Mouse (Mus musculus) embryonic facial prominence, embryonic 13.5 days (tissue): ENCODE results near the gene Nxpe5. TPM values are rescaled to one million over a fixed set of nuclear protein-coding genes. Genes with fewer than 3 reads are reported as not detected.

Experiments
- ATAC-seq: fragments of 200-750 bp; cut with Nextera tagmentation; 2 replicates; pipeline ENCODE4 v1.8.0; 2017; ENCODE audit warnings: low read depth; ENCODE audit not compliant: insufficient number of reproducible peaks, insufficient read depth, low FRiP score, low TSS enrichment
- H3K27ac ChIP-seq: fragments of 300-500 bp; sonication (generic); 2 replicates; pipeline ENCODE4 v1.5.1; 2015; ENCODE audit warnings: moderate library complexity, mild to moderate bottlenecking, inconsistent platforms
- H3K27me3 ChIP-seq: fragments of 300-500 bp; sonication (generic); 2 replicates; pipeline ENCODE4 v1.6.1; 2015; ENCODE audit warnings: mild to moderate bottlenecking, inconsistent platforms
- H3K36me3 ChIP-seq: fragments of 300-500 bp; sonication (generic); 2 replicates; pipeline ENCODE4 v1.6.1; 2015; ENCODE audit warnings: mild to moderate bottlenecking, inconsistent platforms
- H3K4me1 ChIP-seq: fragments of 300-500 bp; sonication (generic); 2 replicates; pipeline ENCODE4 v1.6.1; 2015; ENCODE audit warnings: inconsistent platforms
- H3K4me2 ChIP-seq: fragments of 300-500 bp; sonication (generic); 2 replicates; pipeline ENCODE4 v1.6.1; 2015; ENCODE audit warnings: moderate library complexity, mild to moderate bottlenecking, inconsistent platforms
- H3K4me3 ChIP-seq: fragments of 300-500 bp; sonication (generic); 2 replicates; pipeline ENCODE4 v1.5.1; 2015; ENCODE audit warnings: mild to moderate bottlenecking, inconsistent platforms
- H3K9ac ChIP-seq: fragments of 300-500 bp; sonication (generic); 2 replicates; pipeline ENCODE4 v1.6.1; 2015; ENCODE audit warnings: mild to moderate bottlenecking, inconsistent platforms
- H3K9me3 ChIP-seq: fragments of 300-500 bp; sonication (generic); 2 replicates; pipeline ENCODE4 v1.6.1; 2016; ENCODE audit warnings: inconsistent platforms
- WGBS: fragments of 180-500 bp; shearing (Covaris S2); methylation state at CpG from one replicate; pipeline ENCODE4 v1.1.7; 2015; ENCODE audit warnings: mixed read lengths; 5-methylcytosine and 5-hydroxymethylcytosine counted together
- polyA plus RNA-seq: library from polyadenylated mRNA; unstranded; fragments of >200 nt; fragmentation: Nextera tagmentation; extraction: Ambion mirVana; gene quantifications from 2 replicates; pipeline ENCODE4 v1.2.1, GENCODE M21; 2015

Gene Nxpe5
- polyA plus RNA-seq, 1 experiment from 2014 or later: not detected

DNA sequence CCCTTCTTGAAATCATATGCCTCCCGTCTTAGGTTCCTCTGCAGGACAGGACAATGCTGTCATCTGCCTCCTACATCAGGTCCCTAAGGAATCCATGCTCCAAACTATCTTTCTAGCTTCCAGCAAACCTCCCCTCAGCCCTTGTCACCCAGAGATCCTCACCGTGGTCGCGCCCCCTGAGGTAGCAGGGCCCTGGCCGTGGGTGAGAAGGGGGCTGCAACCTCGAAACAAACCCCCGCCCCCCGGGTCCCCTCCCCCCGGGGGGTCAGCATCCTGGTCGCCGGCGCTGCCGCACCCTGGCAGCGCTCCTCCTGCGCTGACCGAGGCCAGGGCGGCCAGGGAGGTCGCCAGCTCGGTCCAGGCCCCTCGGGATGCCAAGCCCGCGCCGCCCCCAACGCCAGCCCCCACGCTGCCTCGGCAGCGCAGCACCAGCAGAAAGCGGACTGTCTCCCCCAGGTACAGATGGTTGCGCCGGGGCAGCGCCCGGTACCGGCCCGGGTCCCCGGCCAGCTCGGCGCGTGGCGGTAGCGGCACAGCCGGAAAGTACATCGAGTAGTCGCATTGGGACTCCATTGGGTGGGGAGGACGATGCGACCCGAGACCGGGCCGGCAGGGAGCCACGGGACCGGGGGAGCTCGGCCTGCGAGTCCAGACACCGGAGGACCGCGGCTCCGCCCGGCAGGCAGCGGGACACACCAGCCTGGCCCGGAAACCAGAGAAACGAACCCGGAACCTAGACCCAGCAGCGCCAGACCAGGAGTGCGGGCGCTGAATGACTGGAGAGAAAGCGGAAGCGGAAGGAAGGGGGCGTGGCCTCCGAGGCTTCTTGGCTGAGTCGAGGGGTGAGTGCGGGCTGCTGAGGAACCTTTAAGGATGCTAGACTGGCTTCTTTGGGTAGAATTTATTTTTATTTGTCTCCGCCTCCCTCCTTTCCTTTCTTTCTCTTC lies 37.8 kb downstream of the Nxpe5 start, which contains the start of gene BC037034:
Gene BC037034, minus strand, starts transcription at position 774 of the 947 bp plus-strand sequence.
- peak within 1 kb of the TSS; percentile 95 for H3K4me2 ChIP-seq
- WGBS: under 1% methylated on average over 65 of the region's 71 CpGs
- H3K4me1 ChIP-seq: peaks cover 29% of the 10 kb centered on the region
- no peaks in the 10 kb centered on the region for H3K9me3 ChIP-seq
- peaks cover 55% of the 10 kb centered on the region for H3K36me3 ChIP-seq
- peak within 1 kb of the TSS; percentile 76 for H3K27ac ChIP-seq
- H3K9ac ChIP-seq: peak within 1 kb of the TSS; percentile 92
- H3K4me3 ChIP-seq: peak within 1 kb of the TSS; percentile 88
- H3K27me3 ChIP-seq: no peaks in the 10 kb centered on the region
- peak; percentile 73; the same call in 1 of the 2 replicates for ATAC-seq

DNA sequence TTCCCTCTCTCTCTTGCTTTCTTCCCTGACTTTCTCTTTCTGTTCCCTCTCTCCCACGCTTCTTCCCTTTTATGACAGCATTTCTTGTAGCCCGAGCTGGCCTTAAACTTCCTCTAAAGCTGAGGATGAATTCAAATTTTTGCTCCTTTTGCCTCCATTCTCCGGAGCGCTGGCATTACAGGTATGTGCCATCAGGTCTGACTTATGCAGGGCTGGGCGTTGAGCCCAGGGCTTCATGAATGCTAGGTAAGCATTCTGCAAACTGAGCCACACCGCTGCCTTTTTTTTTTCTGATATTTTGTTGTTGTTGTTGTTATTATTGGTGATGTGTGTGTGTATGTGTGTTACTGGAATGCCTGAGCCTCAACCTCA lies 38.5 kb downstream of the Nxpe5 start:
- peak overlapping the region; percentile 76 for H3K27ac ChIP-seq
- no peaks in the 10 kb centered on the region for H3K9me3 ChIP-seq
- peaks cover 29% of the 10 kb centered on the region for H3K4me1 ChIP-seq
- H3K36me3 ChIP-seq: peaks cover 48% of the 10 kb centered on the region
- no peaks in the 10 kb centered on the region for H3K27me3 ChIP-seq
- peak overlapping the region; percentile 88 for H3K4me3 ChIP-seq
- 10% methylated on average over 6 of the region's 6 CpGs for WGBS
- ATAC-seq: no peak
- peak overlapping the region; percentile 92 for H3K9ac ChIP-seq
- H3K4me2 ChIP-seq: peak overlapping the region; percentile 95

DNA sequence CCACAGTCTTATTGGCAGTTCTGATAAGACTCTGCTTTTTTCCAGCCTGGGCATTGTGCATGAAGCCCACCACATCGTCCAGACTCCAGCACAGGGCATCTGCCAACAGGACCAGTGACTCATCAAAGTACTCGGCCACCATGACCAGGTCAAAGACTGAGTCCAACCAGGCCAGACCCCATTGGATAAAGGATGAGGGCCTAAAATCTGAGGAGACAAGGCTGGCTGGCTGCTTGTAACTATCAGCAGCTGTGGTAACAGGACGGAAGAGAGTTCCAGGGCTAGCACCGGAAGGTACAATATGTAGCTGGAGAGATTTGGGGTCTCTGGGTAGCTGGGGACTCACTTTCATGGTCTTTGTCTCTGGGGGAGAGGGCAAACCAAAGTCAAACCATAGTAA lies 40.0 kb downstream of the Nxpe5 start:
- H3K4me1 ChIP-seq: peaks cover 24% of the 10 kb centered on the region
- H3K27me3 ChIP-seq: no peaks in the 10 kb centered on the region
- no peak for ATAC-seq
- H3K36me3 ChIP-seq: peaks cover 33% of the 10 kb centered on the region
- H3K4me2 ChIP-seq: no peak overlapping the region
- 92% methylated on average over 4 of the region's 4 CpGs for WGBS
- H3K4me3 ChIP-seq: no peak overlapping the region
- no peak overlapping the region for H3K9ac ChIP-seq
- no peak overlapping the region for H3K27ac ChIP-seq
- H3K9me3 ChIP-seq: no peaks in the 10 kb centered on the region

DNA sequence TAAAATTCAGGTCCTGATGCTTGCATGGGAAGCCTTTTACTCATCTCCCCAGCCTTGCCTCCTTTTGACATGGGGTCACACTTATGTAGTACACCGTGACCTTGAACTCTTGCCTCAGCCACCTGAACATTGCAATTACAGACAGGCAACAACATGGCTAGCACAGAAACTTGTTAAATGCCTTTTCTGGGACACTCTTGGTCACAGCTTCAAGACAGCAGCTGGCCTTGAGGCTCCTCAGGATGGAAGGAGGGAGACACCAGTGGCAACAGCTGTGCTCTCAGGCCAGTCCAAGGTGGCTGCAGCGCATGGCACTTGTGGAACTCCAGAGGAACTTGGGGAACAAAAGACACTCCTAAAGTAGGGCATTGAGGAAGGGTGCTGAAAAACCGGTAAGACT lies 41.4 kb downstream of the Nxpe5 start:
- Histone ChIP-seq H3K4me3 (no peak overlapping the region), H3K27me3 (peaks cover 5% of the 10 kb centered on the region), H3K36me3 (peaks cover 19% of the 10 kb centered on the region), H3K4me2 (no peak overlapping the region), H3K27ac (no peak overlapping the region), H3K9ac (no peak overlapping the region), H3K9me3 (no peaks in the 10 kb centered on the region), H3K4me1 (peaks cover 33% of the 10 kb centered on the region)
- no peak for ATAC-seq
- 84% methylated on average over 3 of the region's 3 CpGs for WGBS

DNA sequence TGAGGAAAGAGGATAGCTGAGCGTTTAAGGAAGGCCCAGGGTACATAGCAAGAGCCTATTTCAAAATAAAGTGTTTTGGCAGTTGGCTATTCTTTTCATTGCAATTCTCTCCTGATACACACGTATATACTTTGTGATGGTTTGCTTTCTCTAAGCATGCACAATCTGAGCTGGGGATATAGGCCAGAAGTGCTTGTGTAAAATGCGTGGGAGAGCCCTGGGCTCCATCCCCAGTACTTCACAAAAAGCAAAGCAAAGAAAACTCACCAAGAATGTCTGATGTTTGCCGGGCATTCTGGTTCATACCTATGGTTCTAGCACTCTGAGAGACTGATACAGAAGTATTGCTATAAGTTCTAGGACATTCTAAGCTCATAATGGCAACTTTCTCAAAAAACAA lies 43.3 kb downstream of the Nxpe5 start:
- Histone ChIP-seq H3K27ac (no peak overlapping the region), H3K9me3 (no peaks in the 10 kb centered on the region), H3K9ac (no peak overlapping the region), H3K4me1 (peaks cover 35% of the 10 kb centered on the region), H3K27me3 (peaks cover 5% of the 10 kb centered on the region), H3K4me2 (no peak overlapping the region), H3K4me3 (no peak overlapping the region), H3K36me3 (peaks cover 17% of the 10 kb centered on the region)
- 88% methylated on average over 4 of the region's 4 CpGs for WGBS
- ATAC-seq: no peak

DNA sequence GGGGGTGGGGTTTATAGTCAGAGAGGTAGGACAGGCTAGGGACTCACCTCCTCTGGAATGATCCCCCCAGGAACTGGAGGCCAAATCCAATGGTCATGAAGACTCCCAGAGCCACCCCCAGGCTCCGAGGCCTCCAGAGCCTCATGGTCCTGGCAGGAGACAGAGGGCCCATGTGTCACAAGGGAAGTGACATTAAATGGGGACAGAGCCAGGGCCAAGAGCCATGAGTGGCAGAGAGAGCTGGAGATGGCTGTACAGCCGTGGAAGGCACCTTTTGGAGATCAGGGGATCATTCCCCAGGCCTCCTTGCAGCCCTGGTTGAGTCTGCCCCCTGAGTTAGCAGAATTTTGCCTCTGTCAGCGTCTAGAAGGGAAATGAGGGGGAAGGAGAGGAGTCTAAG lies 45.5 kb downstream of the Nxpe5 start:
- Histone ChIP-seq H3K36me3 (peaks cover 26% of the 10 kb centered on the region), H3K4me1 (peaks cover 37% of the 10 kb centered on the region), H3K27me3 (peaks cover 5% of the 10 kb centered on the region), H3K9ac (no peak overlapping the region), H3K4me3 (no peak overlapping the region), H3K4me2 (no peak overlapping the region), H3K9me3 (no peaks in the 10 kb centered on the region), H3K27ac (no peak overlapping the region)
- ATAC-seq: no peak
- 43% methylated on average over 3 of the region's 3 CpGs for WGBS

DNA sequence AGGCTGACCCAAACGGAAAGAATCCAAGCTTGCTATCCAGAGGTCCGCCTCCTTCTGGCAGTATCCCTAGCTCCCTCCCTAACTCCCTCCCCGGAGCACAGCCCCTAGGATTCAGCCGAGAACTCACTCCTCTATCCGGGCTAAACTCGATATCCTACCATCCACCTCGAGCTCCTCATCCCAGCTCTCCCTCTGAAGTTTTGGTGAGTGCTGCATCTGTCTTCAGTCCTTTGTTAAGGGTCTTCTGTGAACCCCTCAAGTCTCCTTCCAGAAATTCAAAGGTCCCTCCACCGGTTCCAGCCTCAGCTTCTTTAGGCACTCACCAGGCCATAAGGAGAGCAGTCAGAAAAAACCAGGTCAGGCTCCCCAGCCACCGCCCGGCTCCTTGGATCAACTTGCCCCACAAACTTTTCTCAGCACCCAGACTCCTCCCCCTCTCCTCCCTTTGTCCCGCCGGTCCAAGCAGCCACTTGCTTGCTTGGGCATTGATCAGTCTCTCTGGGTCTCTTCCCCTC lies 46.8 kb downstream of the Nxpe5 start, which contains the start of gene Gal3st4:
Gene Gal3st4, minus strand, starts transcription at position 432 of the 515 bp plus-strand sequence.
- 3% methylated on average over 12 of the region's 12 CpGs for WGBS
- ATAC-seq: no peak
- Histone ChIP-seq H3K9ac (peak within 1 kb of the TSS; percentile 64), H3K4me3 (peak within 1 kb of the TSS; percentile 28), H3K36me3 (peaks cover 28% of the 10 kb centered on the region), H3K4me1 (peaks cover 49% of the 10 kb centered on the region), H3K27ac (peak within 1 kb of the TSS; percentile 51), H3K9me3 (no peaks in the 10 kb centered on the region), H3K27me3 (peaks cover 5% of the 10 kb centered on the region), H3K4me2 (peak within 1 kb of the TSS; percentile 54)

DNA sequence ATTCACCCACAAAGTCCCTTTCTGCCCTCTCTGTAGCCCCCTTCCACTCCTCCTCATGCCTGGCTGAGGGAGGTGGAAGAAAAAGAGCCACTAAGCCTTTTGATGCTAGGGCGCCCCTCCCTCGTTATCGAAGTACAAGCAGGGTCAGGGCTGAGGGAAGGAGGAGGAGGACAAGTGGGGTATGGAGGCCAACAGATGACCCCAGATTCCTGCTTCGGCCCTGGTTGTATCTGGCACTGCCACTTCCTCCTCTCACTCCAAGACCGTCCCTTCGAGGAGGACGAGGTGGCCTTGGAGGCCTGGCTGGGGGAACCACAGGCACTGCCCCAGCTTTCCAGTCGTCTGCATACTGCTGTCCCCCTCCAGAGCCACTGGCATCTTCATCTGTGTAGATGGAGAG lies 48.5 kb downstream of the Nxpe5 start:
- H3K27ac ChIP-seq: no peak overlapping the region
- no peak overlapping the region for H3K9ac ChIP-seq
- WGBS: 51% methylated on average over 7 of the region's 8 CpGs
- H3K4me3 ChIP-seq: no peak overlapping the region
- peaks cover 67% of the 10 kb centered on the region for H3K4me1 ChIP-seq
- peaks cover 5% of the 10 kb centered on the region for H3K27me3 ChIP-seq
- H3K4me2 ChIP-seq: 0 out of 2 replicates have a peak overlapping the region, but pooled peaks have one; percentile 12
- no peak for ATAC-seq
- H3K9me3 ChIP-seq: no peaks in the 10 kb centered on the region
- peaks cover 37% of the 10 kb centered on the region for H3K36me3 ChIP-seq

DNA sequence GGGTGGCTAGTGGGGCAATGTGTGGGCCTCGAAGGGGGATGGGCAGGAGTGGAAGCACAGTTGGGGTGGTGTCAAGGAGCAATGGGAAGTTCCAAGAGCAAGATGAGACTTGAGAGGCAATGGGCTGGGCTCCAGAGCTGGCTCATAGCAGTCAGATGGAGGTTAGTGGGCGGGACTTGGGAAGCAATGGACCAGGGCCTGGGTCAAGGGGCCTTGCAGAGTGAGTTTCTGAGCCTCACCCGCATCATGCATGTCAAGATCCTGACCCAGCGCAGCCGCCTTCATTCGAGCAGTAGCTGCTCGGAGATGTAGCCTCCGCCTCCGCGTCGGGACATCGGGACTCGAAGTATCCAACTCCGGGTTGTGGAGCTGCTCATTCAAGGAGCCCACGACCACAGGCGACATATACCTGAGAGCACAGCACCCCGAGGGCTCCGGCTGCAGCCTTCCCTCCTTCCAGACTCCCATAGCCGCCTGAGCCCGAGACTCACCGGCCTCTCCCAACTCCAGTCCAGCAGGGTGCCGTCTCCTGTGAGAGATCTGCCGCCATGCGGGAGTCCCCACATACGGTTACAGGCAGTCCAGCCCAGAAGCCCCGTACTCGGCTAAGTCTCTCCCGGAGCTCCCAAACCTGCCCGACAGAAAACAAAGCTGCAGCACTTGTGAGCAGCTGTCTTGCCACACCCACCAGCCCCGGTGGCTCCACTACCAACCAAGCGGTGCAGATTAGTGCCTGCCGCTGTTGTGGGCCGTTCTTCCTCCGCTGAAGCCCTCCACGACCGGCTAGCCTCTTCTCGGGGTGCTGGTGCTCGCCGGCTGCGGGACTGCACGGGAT lies 49.7 kb downstream of the Nxpe5 start:
- Histone ChIP-seq H3K9ac (peak overlapping the region; percentile 63), H3K4me2 (peak overlapping the region; percentile 58), H3K27me3 (peaks cover 5% of the 10 kb centered on the region), H3K4me3 (peak overlapping the region; percentile 28), H3K9me3 (peaks cover 1% of the 10 kb centered on the region; the same call in 1 of the 2 replicates), H3K36me3 (peaks cover 37% of the 10 kb centered on the region), H3K27ac (peak overlapping the region; percentile 39; the same call in 1 of the 2 replicates), H3K4me1 (peaks cover 70% of the 10 kb centered on the region)
- no peak for ATAC-seq
- 14% methylated on average over 41 of the region's 41 CpGs for WGBS

DNA sequence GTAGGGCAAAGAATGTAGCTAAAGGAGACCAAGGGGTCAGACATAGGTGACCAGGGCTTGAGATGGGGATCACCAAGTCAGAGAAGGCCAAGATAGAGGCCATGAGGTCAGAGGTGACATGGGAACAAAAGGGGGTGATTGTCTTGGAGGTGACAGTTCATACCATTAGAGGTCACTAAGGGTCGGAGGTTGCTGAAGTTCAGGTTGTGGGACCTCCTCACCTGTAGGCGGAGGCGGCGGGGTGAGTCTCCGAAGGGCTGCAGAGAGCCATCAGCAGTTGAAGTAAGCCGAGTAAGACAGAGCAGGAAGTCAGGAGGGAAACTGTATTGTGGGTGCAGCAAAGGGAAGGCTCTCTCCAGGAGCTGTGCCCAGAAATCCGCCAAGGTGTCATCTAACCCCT lies 52.3 kb downstream of the Nxpe5 start:
- Histone ChIP-seq H3K9me3 (peaks cover 8% of the 10 kb centered on the region), H3K27me3 (no peaks in the 10 kb centered on the region; the same call in 1 of the 2 replicates), H3K27ac (no peak overlapping the region), H3K4me2 (peak overlapping the region; percentile 84), H3K36me3 (peaks cover 37% of the 10 kb centered on the region), H3K4me3 (0 out of 2 replicates have a peak overlapping the region, but pooled peaks have one; percentile 82), H3K4me1 (peaks cover 51% of the 10 kb centered on the region), H3K9ac (no peak overlapping the region)
- no peak for ATAC-seq
- 82% methylated on average over 7 of the region's 7 CpGs for WGBS
